Mouse (Mus musculus): ENCODE results near the gene Tnfsf10. TPM values are rescaled to one million over a fixed set of nuclear protein-coding genes. Genes with fewer than 3 reads are reported as not detected.

Tnfsf10 gene
- total RNA-seq (2023) = under 1 TPM; 0.62 to 0.93 TPM

GRCm38 (mm10) chr3:27316559-27317287 is at the start of gene Tnfsf10:
Tnfsf10 (plus strand) TSS chr3:27317028.

GRCm38 (mm10) chr3:27371276-27371621 is 54.4 kb downstream of the Tnfsf10 start, which contains the start of gene Ghsr:
Ghsr (plus strand) TSS chr3:27371351.

Other genes starting within 250 kb of the Tnfsf10 start
- 10 to 100 TPM; 33.3 to 36.6 TPM for gene Ect2, start 163.2 kb upstream of the Tnfsf10 start, total RNA-seq (2023)
- 10 to 100 TPM; 28.2 to 31.1 TPM for gene Nceh1, start 134.1 kb upstream of the Tnfsf10 start, total RNA-seq (2023)
- not detected for gene Ghsr, start 54.3 kb downstream of the Tnfsf10 start, total RNA-seq (2023)

All from neutrophil, adult 59 days (primary cell).